Mouse (Mus musculus) spleen, postnatal 36 days (tissue): ENCODE data around the gene Fancf.

Experiments used
- DNase-seq, 2 experiments: peaks; one replicate each; pipeline ENCODE4 v3.0.0; 2022; ENCODE audit warnings: low spot score in 2 of 2, mixed read lengths in 1 of 2

Fancf gene

GRCm38 (mm10) chr7:51850877-51851276 is 11.2 kb downstream of the Fancf start:
- DNase-seq = no peak

GRCm38 (mm10) chr7:51840515-51840914 is 21.6 kb downstream of the Fancf start:
- DNase-seq = no peak

GRCm38 (mm10) chr7:51831917-51832316 is 30.1 kb downstream of the Fancf start:
- no peak for DNase-seq

- no peak for DNase-seq
Observed at GRCm38 (mm10) chr7:51823562-51824338, 38.3 kb downstream of the Fancf start.

GRCm38 (mm10) chr7:51821467-51821866 is 40.6 kb downstream of the Fancf start:
- DNase-seq = no peak

- no peak for DNase-seq
Observed at GRCm38 (mm10) chr7:51819891-51820290, 42.2 kb downstream of the Fancf start.

GRCm38 (mm10) chr7:51818251-51818974 is 43.7 kb downstream of the Fancf start:
- no peak for DNase-seq

GRCm38 (mm10) chr7:51816283-51816839 is 45.7 kb downstream of the Fancf start:
- DNase-seq = no peak

- no peak for DNase-seq
Observed at GRCm38 (mm10) chr7:51815473-51816282, 46.4 kb downstream of the Fancf start.
